Mouse (Mus musculus) CH12.LX (cell line): Measurements from ENCODE around the gene Vmn2r117. TPM values are rescaled to one million over a fixed set of nuclear protein-coding genes. Genes with fewer than 3 reads are reported as not detected.
"Not testable (repeated sequence)": the region's sequence is repeated elsewhere in the genome, so short reads cannot be mapped to it uniquely, and the experiment has no call there.

Experiments
- DNase-seq: peaks from one replicate; pipeline ENCODE4 v3.0.0-alpha.2; 2013; ENCODE audit errors: extremely low read depth
- H3K27ac ChIP-seq: 2 replicates; pipeline ENCODE4 v1.5.1; 2012; ENCODE audit warnings: low read depth, mild to moderate bottlenecking, control low read depth, moderate library complexity; ENCODE audit not compliant: insufficient read depth
- H3K27me3 ChIP-seq: replicated peaks from 2 replicates; pipeline ENCODE3; 2012; ENCODE audit warnings: inconsistent platforms
- H3K36me3 ChIP-seq, 2 experiments: replicated peaks in 1 of 2; 2 replicates each; pipeline versions ENCODE3 to v1.6.1; 2012; ENCODE audit warnings: inconsistent platforms in 1 of 2, low read length in 1 of 2, mild to moderate bottlenecking in 1 of 2, mixed read lengths in 1 of 2, moderate library complexity in 1 of 2; ENCODE audit not compliant: control insufficient read depth in 1 of 2, insufficient read depth in 1 of 2
- H3K4me1 ChIP-seq, 2 experiments: 2 replicates each; pipeline ENCODE4 v1.6.1; 2012; ENCODE audit warnings: inconsistent platforms in 1 of 2, moderate library complexity in 1 of 2; ENCODE audit not compliant: insufficient read depth in 2 of 2, control insufficient read depth in 1 of 2
- H3K4me2 ChIP-seq: 2 replicates; pipeline ENCODE4 v1.6.1; 2012; ENCODE audit warnings: low read depth, mild to moderate bottlenecking, control low read depth; ENCODE audit not compliant: poor library complexity, insufficient read depth, severe bottlenecking
- H3K4me3 ChIP-seq, 3 experiments: fragments of 150-350 bp in 1 of 3; sonication (generic) in 1 of 3; replicated peaks in 1 of 3; 2 replicates each; pipeline versions ENCODE3 to v1.5.1; 2011 to 2012; ENCODE audit warnings: low read depth in 2 of 3, low read length in 2 of 3, mild to moderate bottlenecking in 2 of 3, moderate library complexity in 2 of 3, control low read depth in 1 of 3, improper control_type of control experiment in 1 of 3, inconsistent platforms in 1 of 3, mixed read lengths in 1 of 3; ENCODE audit not compliant: poor library complexity in 1 of 3
- H3K79me2 ChIP-seq: replicated peaks from 2 replicates; pipeline ENCODE4 v1.6.1; 2012; ENCODE audit warnings: mild to moderate bottlenecking, moderate library complexity; ENCODE audit not compliant: control insufficient read depth, poor library complexity, insufficient read depth, severe bottlenecking; ENCODE audit errors: extremely low read depth
- H3K9ac ChIP-seq: 2 replicates; pipeline ENCODE4 v1.6.1; 2012; ENCODE audit warnings: low read depth, mild to moderate bottlenecking, control low read depth, moderate library complexity; ENCODE audit not compliant: insufficient read depth
- H3K9me3 ChIP-seq: replicated peaks from 2 replicates; pipeline ENCODE3; 2012; ENCODE audit warnings: low read length, inconsistent platforms, mixed read lengths
- E2F4 ChIP-seq: IDR thresholded peaks from 2 replicates; pipeline ENCODE4 v1.6.1; 2011; ENCODE audit warnings: low read depth, low read length, improper control_type of control experiment; ENCODE audit not compliant: insufficient replicate concordance
- ELF1 ChIP-seq: IDR thresholded peaks from 2 replicates; pipeline ENCODE4 v1.6.1; 2014; ENCODE audit warnings: low read depth, mild to moderate bottlenecking, inconsistent platforms, low read length, improper control_type of control experiment
- HCFC1 ChIP-seq: IDR thresholded peaks from 2 replicates; pipeline ENCODE4 v1.6.1; 2012; ENCODE audit warnings: low read depth, mild to moderate bottlenecking, inconsistent platforms, low read length, improper control_type of control experiment
- JUND ChIP-seq: conservative IDR thresholded peaks from 2 replicates; pipeline ENCODE4 v1.6.1; 2011; ENCODE audit warnings: low read depth, low read length, improper control_type of control experiment
- MEF2A ChIP-seq: IDR thresholded peaks from 2 replicates; pipeline ENCODE4 v1.6.1; 2014; ENCODE audit warnings: low read depth, mild to moderate bottlenecking, inconsistent platforms, low read length, improper control_type of control experiment, borderline replicate concordance
- NELFE ChIP-seq: IDR thresholded peaks from 2 replicates; pipeline ENCODE4 v1.6.1; 2011; ENCODE audit warnings: low read depth, low read length, improper control_type of control experiment
- NRF1 ChIP-seq: IDR thresholded peaks from 2 replicates; pipeline ENCODE4 v1.6.1; 2014; ENCODE audit warnings: low read depth, mild to moderate bottlenecking, inconsistent platforms, low read length, improper control_type of control experiment, moderate library complexity
- TCF12 ChIP-seq: IDR thresholded peaks from 2 replicates; pipeline ENCODE4 v1.6.1; 2014; ENCODE audit warnings: low read depth, mild to moderate bottlenecking, inconsistent platforms, low read length, improper control_type of control experiment
- dilution Hi-C: fragments of 300-500 bp; cut with MboI; formaldehyde crosslinking; loops from 2 replicates; pipeline ENCODE4 v1.14.3; 2020; ENCODE audit warnings: low sequenced_read_pairs; ENCODE audit not compliant: extremely low pct_unique_long_range_greater_than_20kb, extremely low pct_ligation_motif_present
- in situ Hi-C: fragments of 300-500 bp; cut with MboI; formaldehyde crosslinking; loops from 3 replicates; pipeline ENCODE4 v1.14.3; 2019; ENCODE audit warnings: low sequenced_read_pairs, low pct_ligation_motif_present, low pct_unique_long_range_greater_than_20kb, mixed read lengths
- polyA plus RNA-seq: library from polyadenylated mRNA; unstranded; fragments of >175 nt; gene quantifications from 2 replicates; pipeline ENCODE4 v1.2.1, GENCODE M21; 2012; ENCODE audit warnings: low read depth; ENCODE audit not compliant: insufficient read length
- total RNA-seq, 2 experiments: library from RNA; depleted of rRNA; stranded (reverse); fragments of 300-350 nt in 1 of 2; fragments of >200 nt in 1 of 2; gene quantifications; 2 replicates each; pipeline ENCODE4 v1.2.3; 2012 to 2014

The Vmn2r117 gene
- not detected in 2 replicates for total RNA-seq (2012; rRNA removed)
- not detected in 2 replicates for total RNA-seq (2014; rRNA removed)
- polyA plus RNA-seq, result not detected in 2 replicates

- H3K27me3 ChIP-seq, H3K9me3 ChIP-seq, in situ Hi-C loops, H3K4me3 ChIP-seq, H3K4me1 ChIP-seq, H3K27ac ChIP-seq, H3K79me2 ChIP-seq, H3K4me2 ChIP-seq, DNase-seq, H3K36me3 ChIP-seq, H3K9ac ChIP-seq, dilution Hi-C loops: not testable (repeated sequence)
Observed at GRCm38 (mm10) chr17:23479599-23479998, at the start of gene Vmn2r117. Gene Vmn2r117 (minus strand): TSS chr17:23479699.

- H3K4me1 ChIP-seq, H3K79me2 ChIP-seq, H3K9me3 ChIP-seq, H3K27ac ChIP-seq, H3K4me2 ChIP-seq, H3K9ac ChIP-seq, DNase-seq, H3K4me3 ChIP-seq, H3K36me3 ChIP-seq, dilution Hi-C loops, in situ Hi-C loops, H3K27me3 ChIP-seq: not testable (repeated sequence)
Observed at GRCm38 (mm10) chr17:23522941-23523732, 43.6 kb upstream of the Vmn2r117 start.

- no peaks in the 10 kb centered on the region for H3K4me1 ChIP-seq
- no peaks in the 10 kb centered on the region for H3K79me2 ChIP-seq
- H3K4me2 ChIP-seq, result no peak overlapping the region
- no peak overlapping the region for H3K27ac ChIP-seq
- H3K36me3 ChIP-seq, result no peaks in the 10 kb centered on the region
- TF ChIP-seq HCFC1, result no peak
- no peak for TF ChIP-seq JUND
- no peak for TF ChIP-seq TCF12
- TF ChIP-seq NELFE, result no peak
- no peak for TF ChIP-seq E2F4
- TF ChIP-seq MEF2A, result no peak
- no peak for TF ChIP-seq NRF1
- TF ChIP-seq ELF1, result no peak
- peaks cover 5% of the 10 kb centered on the region for H3K9me3 ChIP-seq
- peaks cover 9% of the 10 kb centered on the region for H3K27me3 ChIP-seq
- no peak overlapping the region for H3K4me3 ChIP-seq
- H3K9ac ChIP-seq, result no peak overlapping the region
- DNase-seq, result no peak
- in situ Hi-C loops (no loop called here), dilution Hi-C loops (no loop called here)
Observed at GRCm38 (mm10) chr17:23518701-23519423, 39.4 kb upstream of the Vmn2r117 start.
